Mouse (Mus musculus): ENCODE measurements at regions not wholly inside any gene's neighbourhood (a gene's known extent, or its start where the extent isn't known, plus 50 kb on each side); places are given as distances from the start of the nearest gene placed in this dataset.

DNA sequence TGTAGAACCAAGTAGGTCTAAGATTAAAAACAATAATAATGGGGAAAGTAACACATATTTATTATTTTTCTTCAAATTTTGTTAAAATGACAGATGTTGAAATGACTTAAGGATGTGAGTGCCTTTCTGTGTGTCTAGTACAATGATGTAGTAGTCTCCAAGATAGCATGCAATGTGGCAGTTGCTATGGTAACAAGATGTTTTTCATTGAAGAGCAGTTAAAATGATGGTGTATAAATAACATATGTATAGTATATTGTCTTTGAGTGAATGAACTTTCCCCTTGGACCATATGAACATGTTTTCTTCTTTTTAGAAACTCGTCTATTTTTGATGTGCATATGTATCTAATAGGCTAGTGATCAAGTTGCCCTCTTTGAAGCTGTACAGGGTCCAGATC, 1044.6 kb downstream of the Ttll7 start:
- WGBS = 67% methylated on average over 1 of the region's 1 CpGs
- Histone ChIP-seq H3K27ac (replicated peaks) (no peak overlapping the region), H3K4me1 (no peaks in the 10 kb centered on the region), H3K4me2 (replicated peaks) (no peak overlapping the region), H3K9me3 (no peaks in the 10 kb centered on the region), H3K27me3 (no peaks in the 10 kb centered on the region), H3K4me3 (no peak overlapping the region), H3K9ac (replicated peaks) (no peak overlapping the region), H3K36me3 (no peaks in the 10 kb centered on the region)
- ATAC-seq (replicated peaks) = no peak; the same call in 1 of the 2 replicates

DNA sequence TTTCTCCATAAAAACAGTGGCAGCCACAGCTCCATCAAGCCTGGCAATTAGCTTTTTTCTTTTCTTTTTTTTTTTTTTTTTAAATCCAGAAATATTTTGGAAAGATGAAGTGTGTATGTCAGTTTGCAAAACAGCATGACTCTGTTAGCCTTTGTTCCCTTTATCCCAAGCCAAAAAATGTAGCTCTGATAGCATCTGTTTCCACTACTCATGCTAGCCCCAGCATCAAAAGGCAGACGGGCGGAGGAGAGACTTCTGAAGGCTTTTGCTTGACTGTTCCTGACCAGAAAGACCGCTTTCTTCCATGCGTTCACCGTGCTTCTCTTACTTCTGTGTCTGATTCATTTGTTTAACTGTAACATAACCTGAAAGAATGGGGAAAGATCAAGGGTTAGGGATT, 1039.5 kb downstream of the Ttll7 start:
- no peaks in the 10 kb centered on the region for H3K9me3 ChIP-seq
- no peak overlapping the region for H3K4me3 ChIP-seq
- no peaks in the 10 kb centered on the region for H3K36me3 ChIP-seq
- no peak overlapping the region for H3K9ac ChIP-seq (replicated peaks)
- WGBS = 82% methylated on average over 5 of the region's 5 CpGs
- ATAC-seq (replicated peaks) = no peak
- H3K27me3 ChIP-seq = no peaks in the 10 kb centered on the region
- H3K4me2 ChIP-seq (replicated peaks) = no peak overlapping the region
- peaks cover 1% of the 10 kb centered on the region for H3K4me1 ChIP-seq
- no peak overlapping the region for H3K27ac ChIP-seq (replicated peaks)

DNA sequence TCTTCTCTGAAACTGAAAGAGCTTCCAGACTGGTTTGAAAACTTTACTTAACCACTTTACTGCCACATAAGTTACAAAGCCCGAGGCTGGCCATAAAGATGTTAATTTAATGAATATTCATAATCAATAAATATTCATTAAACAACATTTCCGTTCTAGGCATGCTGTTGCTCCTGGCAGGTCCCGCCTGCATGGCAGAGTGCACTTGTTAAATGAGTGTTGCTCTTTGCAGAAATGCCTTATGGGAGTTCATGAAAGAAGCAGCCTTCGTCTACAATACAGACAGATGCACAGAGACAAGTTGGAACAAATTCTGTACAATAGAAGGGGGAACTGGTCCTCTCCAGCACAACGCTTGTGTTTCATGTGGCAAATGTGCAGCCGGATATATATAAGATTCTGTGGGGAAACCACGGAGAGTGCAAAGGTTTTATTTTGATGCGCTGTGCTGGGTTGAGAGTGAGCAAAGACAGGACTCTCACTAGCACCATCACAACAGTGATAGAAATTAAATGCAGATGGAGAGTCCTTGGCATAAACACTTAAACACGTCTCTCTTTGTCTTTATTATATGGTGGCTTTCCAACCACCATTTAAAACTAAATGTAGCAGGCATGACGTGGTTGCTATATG, 1034.2 kb downstream of the Ttll7 start:
- Histone ChIP-seq H3K4me3 (no peak overlapping the region), H3K4me2 (replicated peaks) (peak overlapping the region; percentile 4; the same call in 1 of the 2 replicates), H3K9ac (replicated peaks) (no peak overlapping the region), H3K9me3 (no peaks in the 10 kb centered on the region), H3K4me1 (peaks cover 19% of the 10 kb centered on the region), H3K36me3 (no peaks in the 10 kb centered on the region), H3K27ac (replicated peaks) (peak overlapping the region; percentile 81), H3K27me3 (no peaks in the 10 kb centered on the region)
- WGBS = 34% methylated on average over 10 of the region's 10 CpGs
- peak; percentile 93 for ATAC-seq (replicated peaks)

DNA sequence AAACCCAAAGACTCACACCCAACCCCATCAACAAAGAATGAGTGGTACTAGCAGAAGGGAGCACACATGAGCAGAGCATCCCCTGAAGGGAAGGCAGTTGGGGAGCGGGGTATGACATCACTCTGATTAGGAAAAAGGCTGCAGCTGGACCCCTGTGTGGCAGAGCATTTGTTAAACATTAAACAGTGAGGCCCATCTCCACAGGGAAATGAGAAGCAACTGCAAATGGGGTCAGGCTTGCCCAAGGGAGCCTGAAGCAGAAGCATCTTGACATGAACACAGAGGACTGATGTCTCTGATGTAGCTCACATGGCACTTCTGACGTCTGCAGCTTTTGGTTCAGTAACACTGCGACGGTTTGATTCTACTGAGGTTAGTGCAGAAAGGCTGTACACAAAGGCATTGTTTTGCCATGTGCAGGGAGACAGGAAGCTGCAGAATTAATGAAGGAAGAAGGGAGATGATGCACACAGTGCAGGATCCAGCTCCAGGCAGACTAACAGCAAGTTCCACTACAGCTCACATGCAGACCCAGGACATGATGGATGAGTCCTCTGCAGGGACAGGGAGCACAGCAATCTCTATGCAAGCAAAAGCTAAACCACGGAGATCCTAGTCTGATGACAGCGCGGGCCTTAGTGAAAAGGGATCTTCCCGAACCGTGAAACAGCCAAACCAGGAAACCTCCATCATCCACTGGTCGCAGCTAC, 1030.9 kb downstream of the Ttll7 start:
- no peak overlapping the region for H3K4me2 ChIP-seq (replicated peaks)
- H3K27me3 ChIP-seq = no peaks in the 10 kb centered on the region
- no peak overlapping the region for H3K4me3 ChIP-seq
- H3K9ac ChIP-seq (replicated peaks) = no peak overlapping the region
- H3K4me1 ChIP-seq = peaks cover 19% of the 10 kb centered on the region
- no peaks in the 10 kb centered on the region for H3K36me3 ChIP-seq
- 65% methylated on average over 10 of the region's 10 CpGs for WGBS
- no peaks in the 10 kb centered on the region for H3K9me3 ChIP-seq
- peak; percentile 27; the same call in 1 of the 2 replicates for ATAC-seq (replicated peaks)
- no peak overlapping the region for H3K27ac ChIP-seq (replicated peaks)

DNA sequence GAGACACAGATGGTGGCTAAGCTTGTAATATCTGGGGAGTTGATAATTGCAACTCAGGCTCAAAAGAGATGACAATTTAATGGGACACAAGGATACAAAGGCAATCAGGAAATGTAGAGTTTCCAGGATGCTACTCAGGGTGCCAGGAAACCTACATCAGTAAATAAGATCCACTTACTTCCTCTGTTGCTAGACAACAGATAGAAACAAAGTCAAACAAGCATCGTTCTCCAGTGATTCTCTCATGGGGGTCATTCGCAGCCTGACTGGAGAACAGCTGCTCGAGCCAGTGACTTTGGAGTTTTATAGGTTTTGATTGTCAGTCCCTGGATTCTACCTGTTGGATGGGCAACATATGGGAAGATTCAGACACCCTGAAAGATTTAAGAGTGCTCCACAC, 1026.5 kb downstream of the Ttll7 start:
- WGBS = 85% methylated on average over 3 of the region's 3 CpGs
- H3K4me1 ChIP-seq = peaks cover 13% of the 10 kb centered on the region
- no peak for ATAC-seq (replicated peaks)

DNA sequence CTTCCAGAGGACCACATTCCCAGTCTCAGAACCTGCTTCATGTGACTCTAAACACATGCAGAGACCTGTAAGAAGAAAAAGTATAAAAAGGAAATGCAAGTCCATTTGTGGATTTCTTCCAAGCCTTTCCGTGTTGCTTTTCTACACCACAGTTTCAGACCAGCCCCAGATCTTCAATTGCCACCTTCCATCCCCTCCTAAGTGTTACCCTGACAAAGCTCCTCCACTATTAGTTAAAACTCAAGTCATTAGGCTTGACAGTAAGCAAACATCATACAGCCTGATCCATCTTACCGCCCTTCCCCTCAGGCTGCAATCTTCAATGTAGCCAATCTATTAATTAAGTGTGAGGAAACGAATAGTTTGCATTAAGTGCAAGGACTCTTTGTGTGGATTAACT, 1016.1 kb downstream of the Ttll7 start:
- H3K4me1 ChIP-seq = no peaks in the 10 kb centered on the region
- no peak overlapping the region for H3K4me3 ChIP-seq
- ATAC-seq (replicated peaks) = no peak
- WGBS = 52% methylated on average over 3 of the region's 3 CpGs
- no peaks in the 10 kb centered on the region for H3K27me3 ChIP-seq
- H3K9me3 ChIP-seq = no peaks in the 10 kb centered on the region
- no peak overlapping the region for H3K27ac ChIP-seq (replicated peaks)
- H3K9ac ChIP-seq (replicated peaks) = no peak overlapping the region
- H3K4me2 ChIP-seq (replicated peaks) = no peak overlapping the region
- H3K36me3 ChIP-seq = no peaks in the 10 kb centered on the region

More for the DNA sequence above, 1026.5 kb downstream of the Ttll7 start:
- Histone ChIP-seq H3K4me3 (no peak overlapping the region), H3K27me3 (no peaks in the 10 kb centered on the region), H3K9me3 (no peaks in the 10 kb centered on the region), H3K27ac (replicated peaks) (no peak overlapping the region), H3K36me3 (no peaks in the 10 kb centered on the region), H3K4me2 (replicated peaks) (no peak overlapping the region), H3K9ac (replicated peaks) (no peak overlapping the region)

DNA sequence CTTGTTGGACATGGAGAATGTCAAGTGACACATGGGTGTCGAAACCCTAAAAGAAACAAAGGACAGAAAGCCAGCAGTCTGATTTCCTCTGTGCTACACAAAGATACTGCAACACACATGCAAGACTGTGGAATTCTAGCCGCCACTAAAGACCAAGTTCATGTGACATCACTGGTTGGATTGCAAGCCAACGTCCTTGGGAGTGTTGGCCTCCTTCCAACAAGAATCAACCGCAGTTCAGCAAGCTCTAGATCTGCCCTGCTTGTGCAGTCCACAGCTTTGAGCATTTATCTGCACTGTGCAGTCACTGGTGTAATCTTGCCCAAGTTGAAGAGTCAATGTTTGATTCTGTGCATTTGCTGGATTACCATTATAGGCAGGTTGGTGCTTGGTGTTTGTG, 1001.2 kb downstream of the Ttll7 start:
- ATAC-seq (replicated peaks) = no peak

DNA sequence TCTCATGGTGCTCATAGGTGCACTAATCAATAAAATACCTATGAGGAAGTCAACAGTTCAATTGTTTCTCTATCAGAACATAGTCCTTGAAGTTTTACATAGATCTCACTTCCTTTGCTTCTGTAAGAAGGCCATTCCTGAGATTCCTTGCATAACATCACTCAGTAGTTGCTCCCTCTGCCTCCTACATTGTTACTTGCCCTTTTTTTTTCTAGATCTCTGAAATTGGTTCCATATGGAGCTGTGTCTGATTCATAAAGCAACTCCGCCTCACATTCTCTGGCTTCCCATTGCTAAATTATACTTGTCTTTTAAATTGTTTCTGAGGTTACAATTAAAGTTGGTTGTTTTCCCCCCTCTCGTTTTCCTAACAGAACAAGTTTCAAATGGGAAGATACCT, 1000.7 kb downstream of the Ttll7 start:
- no peak for ATAC-seq (replicated peaks)
- Histone ChIP-seq H3K27ac (replicated peaks) (no peak overlapping the region), H3K27me3 (no peaks in the 10 kb centered on the region), H3K4me3 (no peak overlapping the region), H3K4me1 (no peaks in the 10 kb centered on the region), H3K4me2 (replicated peaks) (no peak overlapping the region), H3K9ac (replicated peaks) (no peak overlapping the region), H3K36me3 (no peaks in the 10 kb centered on the region), H3K9me3 (no peaks in the 10 kb centered on the region)
- WGBS = 86% methylated on average over 2 of the region's 2 CpGs

More for the DNA sequence above, 1001.2 kb downstream of the Ttll7 start:
- no peak overlapping the region for H3K4me2 ChIP-seq (replicated peaks)
- H3K9me3 ChIP-seq = no peaks in the 10 kb centered on the region
- no peak overlapping the region for H3K27ac ChIP-seq (replicated peaks)
- H3K4me1 ChIP-seq = no peaks in the 10 kb centered on the region
- H3K27me3 ChIP-seq = no peaks in the 10 kb centered on the region
- H3K4me3 ChIP-seq = no peak overlapping the region
- no peaks in the 10 kb centered on the region for H3K36me3 ChIP-seq
- H3K9ac ChIP-seq (replicated peaks) = no peak overlapping the region
- 51% methylated on average over 4 of the region's 4 CpGs for WGBS

DNA sequence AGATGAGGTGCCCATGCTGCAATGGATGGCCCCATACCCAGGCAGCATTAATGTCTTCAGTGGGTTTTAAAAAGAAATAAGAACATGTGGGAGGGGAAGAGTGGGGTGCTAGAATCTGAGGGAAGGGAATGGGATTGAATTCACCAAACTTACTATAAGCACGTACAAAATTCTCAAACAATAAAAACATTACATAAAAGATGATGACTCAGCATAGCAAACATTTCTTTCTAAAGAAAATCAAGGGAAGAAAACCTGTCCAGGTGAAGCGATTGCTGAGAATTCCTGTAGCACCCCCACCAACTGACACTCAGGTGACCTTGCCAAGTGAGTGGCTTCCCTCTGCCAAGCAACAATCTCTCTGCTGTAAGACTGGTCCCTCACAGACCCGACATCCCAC, 989.2 kb downstream of the Ttll7 start:
- Histone ChIP-seq H3K9me3 (no peaks in the 10 kb centered on the region), H3K4me1 (no peaks in the 10 kb centered on the region), H3K27ac (replicated peaks) (no peak overlapping the region), H3K36me3 (no peaks in the 10 kb centered on the region), H3K4me2 (replicated peaks) (no peak overlapping the region), H3K9ac (replicated peaks) (no peak overlapping the region), H3K27me3 (no peaks in the 10 kb centered on the region), H3K4me3 (no peak overlapping the region)
- 87% methylated on average over 3 of the region's 3 CpGs for WGBS
- ATAC-seq (replicated peaks) = no peak

DNA sequence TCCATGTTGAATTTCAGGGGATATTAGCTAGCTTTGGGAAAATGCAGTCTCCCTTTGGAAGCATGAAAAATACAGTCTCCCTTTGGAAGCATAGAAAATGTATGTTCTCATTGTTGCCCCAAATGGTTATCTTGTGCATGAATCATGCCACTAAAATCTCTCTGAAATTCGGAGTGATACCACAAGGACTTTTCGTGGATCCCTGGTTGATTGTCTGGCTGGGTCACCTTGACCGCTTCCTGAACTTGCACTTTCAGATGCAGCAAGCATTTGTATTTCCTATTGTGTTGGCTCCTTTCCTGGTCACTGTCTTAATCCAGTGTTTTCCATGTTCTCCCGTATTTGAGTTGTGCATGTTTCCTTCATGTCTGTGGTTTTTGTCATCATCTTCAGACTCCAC, 986.6 kb downstream of the Ttll7 start:
- Histone ChIP-seq H3K4me2 (replicated peaks) (no peak overlapping the region), H3K9ac (replicated peaks) (no peak overlapping the region), H3K27ac (replicated peaks) (no peak overlapping the region), H3K36me3 (no peaks in the 10 kb centered on the region), H3K27me3 (no peaks in the 10 kb centered on the region), H3K9me3 (no peaks in the 10 kb centered on the region), H3K4me3 (no peak overlapping the region), H3K4me1 (no peaks in the 10 kb centered on the region)
- WGBS = 90% methylated on average over 4 of the region's 4 CpGs
- no peak for ATAC-seq (replicated peaks)

DNA sequence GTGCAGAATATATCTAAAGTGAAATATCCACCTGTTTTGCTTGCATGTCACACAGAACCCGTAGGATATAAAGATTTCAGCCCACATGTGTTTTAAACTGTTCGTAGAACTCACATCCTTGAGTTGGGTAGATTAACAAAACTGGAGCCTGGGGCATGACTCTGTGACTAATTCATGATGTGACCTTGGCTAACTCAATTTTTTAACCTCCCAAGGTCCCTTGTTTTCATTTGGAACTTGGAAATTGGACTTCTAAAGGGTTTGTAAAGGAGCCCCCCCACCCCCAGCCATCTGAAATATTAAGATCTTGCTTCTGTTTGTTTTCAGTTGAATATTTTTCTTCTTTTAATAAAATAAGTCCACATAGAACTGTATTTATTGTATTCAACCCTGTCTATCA, 983.5 kb downstream of the Ttll7 start:
- no peaks in the 10 kb centered on the region for H3K36me3 ChIP-seq
- no peak for ATAC-seq (replicated peaks)
- no peaks in the 10 kb centered on the region for H3K9me3 ChIP-seq
- peaks cover 6% of the 10 kb centered on the region; the same call in 1 of the 2 replicates for H3K4me1 ChIP-seq
- no peak overlapping the region for H3K4me3 ChIP-seq
- no peak overlapping the region for H3K9ac ChIP-seq (replicated peaks)
- H3K4me2 ChIP-seq (replicated peaks) = no peak overlapping the region
- no peak overlapping the region for H3K27ac ChIP-seq (replicated peaks)
- 94% methylated on average over 2 of the region's 2 CpGs for WGBS
- no peaks in the 10 kb centered on the region for H3K27me3 ChIP-seq

DNA sequence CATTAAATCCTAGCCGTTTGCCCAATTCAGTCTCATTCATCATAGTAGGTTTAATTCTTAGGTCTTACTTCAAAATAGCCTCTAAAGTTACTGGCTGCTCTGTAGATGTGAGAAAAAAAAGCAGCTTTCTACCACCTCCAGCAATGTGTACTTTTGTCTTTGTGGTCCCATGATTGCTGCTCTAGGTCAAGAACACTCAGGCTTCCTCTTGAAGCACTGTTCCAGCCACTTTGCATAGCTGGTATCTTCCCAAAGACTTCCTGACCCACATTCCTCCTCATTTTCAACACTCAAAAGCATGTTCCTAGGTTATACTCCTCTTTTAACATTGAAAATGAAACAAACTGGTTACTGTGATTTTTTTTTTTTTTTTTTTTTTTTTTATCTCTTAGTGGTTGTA, 973.2 kb downstream of the Ttll7 start:
- Histone ChIP-seq H3K4me3 (no peak overlapping the region), H3K4me2 (replicated peaks) (no peak overlapping the region), H3K27me3 (no peaks in the 10 kb centered on the region), H3K4me1 (no peaks in the 10 kb centered on the region), H3K9ac (replicated peaks) (no peak overlapping the region), H3K9me3 (no peaks in the 10 kb centered on the region), H3K36me3 (no peaks in the 10 kb centered on the region), H3K27ac (replicated peaks) (no peak overlapping the region)
- no peak for ATAC-seq (replicated peaks)
- WGBS = 92% methylated on average over 1 of the region's 1 CpGs

DNA sequence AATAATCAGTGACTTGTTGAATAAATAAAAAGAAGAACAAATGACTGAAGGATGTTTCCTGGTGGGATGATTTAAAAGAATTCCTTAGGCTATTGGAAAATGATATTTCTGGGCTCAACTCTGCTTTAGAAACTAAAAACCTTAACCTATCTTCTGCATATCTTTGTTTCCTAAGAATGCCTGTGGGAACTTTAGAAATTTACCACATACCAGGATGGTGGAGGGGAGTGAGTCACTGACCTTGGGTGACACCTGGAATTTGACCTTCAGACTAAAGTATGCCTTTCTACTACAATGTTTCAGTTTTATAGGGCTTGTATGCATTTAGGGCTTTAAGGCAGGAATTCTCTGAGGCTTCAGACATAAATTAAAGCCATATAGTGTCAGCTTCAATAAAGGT, 972.3 kb downstream of the Ttll7 start:
- H3K4me3 ChIP-seq = no peak overlapping the region
- no peak overlapping the region for H3K27ac ChIP-seq (replicated peaks)
- no peaks in the 10 kb centered on the region for H3K4me1 ChIP-seq
- no peaks in the 10 kb centered on the region for H3K36me3 ChIP-seq
- no peaks in the 10 kb centered on the region for H3K9me3 ChIP-seq
- H3K27me3 ChIP-seq = no peaks in the 10 kb centered on the region
- ATAC-seq (replicated peaks) = no peak
- H3K4me2 ChIP-seq (replicated peaks) = no peak overlapping the region
- no peak overlapping the region for H3K9ac ChIP-seq (replicated peaks)
